Mouse (Mus musculus) heart, adult 11 months (tissue): ENCODE results near the gene Nfat5.
A peak's percentile ranks its signal among the peaks of the same experiment; 100 is the strongest.

Experiments used
- DNase-seq: peaks from one replicate; pipeline ENCODE4 v3.0.0; 2022

Nfat5 gene

GRCm38 (mm10) chr8:107292928-107293601 lies at the start of gene Nfat5:
Nfat5 (plus strand) TSS chr8:107293470.
- peak; percentile 99 for DNase-seq

- no peak for DNase-seq
Measured at GRCm38 (mm10) chr8:107244218-107244617, 49.1 kb upstream of the Nfat5 start.

DNA sequence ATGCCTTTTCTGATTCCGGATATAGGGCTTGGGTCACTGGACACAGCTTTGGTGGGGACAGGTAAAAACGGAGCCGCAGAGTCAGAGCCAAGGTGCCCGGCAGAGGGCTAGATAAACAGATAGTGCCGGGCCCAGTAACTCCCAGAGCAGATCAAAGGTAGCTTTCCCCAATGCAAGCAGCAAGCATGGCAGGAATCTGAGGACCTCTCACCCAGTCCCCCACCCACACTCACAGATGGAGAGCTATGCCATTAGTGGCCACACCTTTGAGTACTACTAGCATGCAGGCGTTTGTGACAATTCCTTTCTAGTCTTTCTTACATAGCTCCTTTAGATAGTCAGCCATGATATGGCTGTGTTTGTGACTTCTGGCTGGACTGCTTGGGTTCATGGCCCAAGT lies 44.8 kb upstream of the Nfat5 start:
- no peak for DNase-seq

DNA sequence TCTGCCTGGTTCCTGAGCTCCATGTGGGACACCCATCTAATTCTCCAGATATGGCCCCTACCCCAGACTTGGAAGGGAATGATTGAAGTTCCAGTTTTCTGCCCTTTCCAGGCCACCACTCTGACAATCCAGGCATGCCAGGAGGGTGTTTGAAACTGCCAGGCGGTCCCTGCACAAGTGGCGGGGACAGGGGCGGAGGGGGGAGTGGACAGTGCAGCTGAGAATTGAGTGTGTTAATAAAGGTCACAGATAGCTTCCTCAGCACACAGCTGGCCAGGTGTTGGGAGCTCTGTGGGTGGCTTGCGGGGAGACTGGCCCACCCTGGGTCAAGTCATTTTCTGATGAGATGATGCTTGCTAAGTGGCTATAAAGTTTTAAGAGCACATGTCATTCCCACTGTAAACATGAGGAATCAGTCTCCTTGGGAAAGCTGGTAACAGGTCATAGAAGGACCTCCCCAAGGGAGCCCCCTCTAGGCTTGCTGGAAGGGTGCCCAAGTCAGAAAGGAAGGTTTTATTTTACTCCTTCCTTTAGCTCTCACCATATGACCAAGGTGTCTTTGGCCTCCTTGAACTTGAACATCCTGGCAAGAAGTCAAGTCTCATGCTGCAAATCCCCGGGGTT lies 41.7 kb upstream of the Nfat5 start:
- peak; percentile 78 for DNase-seq

DNA sequence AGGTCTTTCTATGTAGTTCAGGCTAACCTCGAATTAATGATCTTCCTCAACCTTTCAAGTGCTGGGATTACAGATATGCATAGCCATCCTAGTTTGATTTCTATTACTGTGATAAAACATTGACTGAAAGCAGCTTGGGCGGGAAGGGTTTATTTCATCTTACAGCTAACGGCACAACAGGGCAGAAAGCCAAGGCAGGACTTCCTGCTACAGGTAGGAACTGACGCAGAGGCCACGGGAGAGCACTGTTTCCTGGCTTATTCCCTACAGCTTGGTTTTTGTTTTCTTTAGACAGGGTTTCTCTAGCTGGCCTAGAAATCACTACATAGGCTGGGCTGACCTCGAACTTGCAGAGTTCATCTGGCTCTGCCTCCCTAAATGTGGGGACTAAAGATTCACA lies 40.1 kb upstream of the Nfat5 start:
- peak; percentile 86 for DNase-seq

DNA sequence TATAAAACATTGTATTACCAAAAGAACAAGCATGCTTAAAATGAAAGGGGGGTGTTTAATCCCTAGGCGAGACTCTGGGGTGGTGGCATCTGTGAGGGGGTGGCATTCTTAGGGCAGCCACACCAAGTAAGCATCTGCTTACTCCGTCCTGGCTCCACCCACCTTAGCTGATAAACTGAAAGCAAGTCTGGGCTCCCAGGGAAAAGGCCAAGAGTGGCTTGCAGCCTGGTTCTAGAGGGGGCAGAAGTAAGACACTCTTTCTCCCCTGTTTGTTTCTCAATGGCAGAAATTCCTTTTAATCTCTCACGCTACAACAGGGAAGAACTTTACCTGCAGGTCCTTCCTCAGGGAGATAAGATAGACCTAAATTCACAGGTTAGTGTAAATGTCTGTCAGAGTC lies 38.9 kb upstream of the Nfat5 start:
- DNase-seq: peak; percentile 94

DNA sequence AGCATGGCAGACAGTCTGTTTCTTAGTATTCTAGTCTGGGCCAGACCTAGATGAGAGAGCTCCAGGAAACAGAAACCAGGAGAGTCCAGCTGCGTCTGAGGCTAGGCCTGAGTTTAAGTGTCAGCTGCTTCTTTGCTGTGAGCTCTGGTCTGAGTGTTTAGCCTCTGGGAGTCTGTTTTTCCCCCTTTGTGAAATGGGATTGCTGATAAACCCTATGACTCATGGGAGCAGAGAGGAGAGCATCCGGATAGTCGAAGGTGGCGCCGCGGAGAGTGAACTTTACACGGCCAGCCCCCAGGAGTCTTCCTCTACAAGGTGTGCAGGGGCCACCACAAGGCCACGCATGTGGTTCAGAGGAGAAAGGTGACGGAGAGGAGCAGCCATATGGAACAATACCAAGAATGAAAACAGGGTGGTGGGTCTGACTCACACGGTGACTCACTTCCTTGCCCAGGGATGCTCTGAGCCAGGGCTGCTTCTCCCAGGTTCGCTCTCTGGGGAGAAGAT lies 38.3 kb upstream of the Nfat5 start:
- peak; percentile 95 for DNase-seq

GRCm38 (mm10) chr8:107257223-107257622 lies 36.0 kb upstream of the Nfat5 start:
- DNase-seq: peak; percentile 53

DNA sequence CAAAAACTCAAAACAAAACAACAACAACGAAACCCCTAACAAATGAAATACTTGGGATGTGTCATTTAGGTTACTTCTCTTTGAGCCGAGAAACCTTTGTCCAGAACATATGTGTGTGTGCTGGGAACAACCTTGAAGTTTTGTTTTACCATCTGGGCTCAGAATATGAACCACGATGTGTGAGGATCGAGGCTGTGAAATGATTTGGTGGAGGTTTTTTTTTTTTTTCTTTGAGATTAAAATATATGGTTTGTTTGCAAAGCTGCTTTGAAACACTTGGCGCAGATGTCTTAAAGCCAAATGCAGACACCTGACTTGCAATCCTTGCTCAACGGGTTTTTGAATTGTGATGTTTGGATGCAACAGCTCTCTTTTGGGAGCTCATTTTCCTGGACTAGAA lies 33.1 kb upstream of the Nfat5 start:
- DNase-seq: peak; percentile 53

DNA sequence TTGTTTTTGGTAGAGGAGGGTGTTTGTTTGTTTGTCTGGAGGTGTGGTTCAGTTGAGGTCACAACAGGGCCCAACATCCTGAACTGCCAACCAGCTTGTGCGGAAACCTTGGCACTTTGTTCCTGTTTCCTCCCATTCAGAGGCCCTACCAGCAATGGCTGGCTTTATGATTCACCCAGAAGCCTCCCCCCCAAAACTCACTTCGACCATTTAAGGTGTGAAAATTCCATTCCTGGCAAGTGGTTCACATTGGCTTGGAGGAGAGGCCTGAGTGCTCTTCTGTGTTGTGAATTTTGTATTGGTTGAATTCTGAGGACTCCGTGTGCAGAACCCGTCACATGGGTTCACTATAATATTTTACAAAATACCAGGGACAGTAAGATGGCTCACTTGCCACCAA lies 32.1 kb upstream of the Nfat5 start:
- DNase-seq: peak; percentile 79

GRCm38 (mm10) chr8:107262046-107262705 lies 31.1 kb upstream of the Nfat5 start:
- peak; percentile 54 for DNase-seq

- peak; percentile 88 for DNase-seq
Measured at GRCm38 (mm10) chr8:107265811-107266210, 27.5 kb upstream of the Nfat5 start.

DNA sequence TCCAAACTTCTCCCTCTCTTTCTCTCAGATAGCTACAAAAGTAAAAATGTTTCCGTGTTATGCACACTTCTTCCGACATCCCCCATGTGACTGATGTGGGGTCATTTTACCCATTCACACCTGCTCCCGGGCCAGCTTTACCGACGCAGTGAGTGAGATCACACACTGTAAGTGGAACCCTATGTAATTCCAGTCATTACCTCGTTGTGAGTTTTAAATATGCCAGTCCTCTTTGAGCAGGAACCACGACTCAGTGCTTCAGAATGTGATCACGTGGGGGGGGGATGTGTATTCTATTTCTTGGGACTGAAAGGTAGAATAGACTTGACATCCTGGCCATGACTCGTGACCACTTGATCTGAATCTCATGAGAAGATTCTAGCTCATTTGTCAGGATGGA lies 24.8 kb upstream of the Nfat5 start:
- DNase-seq: peak; percentile 71

- DNase-seq: peak; percentile 22
Measured at GRCm38 (mm10) chr8:107269191-107269590, 24.1 kb upstream of the Nfat5 start.

DNA sequence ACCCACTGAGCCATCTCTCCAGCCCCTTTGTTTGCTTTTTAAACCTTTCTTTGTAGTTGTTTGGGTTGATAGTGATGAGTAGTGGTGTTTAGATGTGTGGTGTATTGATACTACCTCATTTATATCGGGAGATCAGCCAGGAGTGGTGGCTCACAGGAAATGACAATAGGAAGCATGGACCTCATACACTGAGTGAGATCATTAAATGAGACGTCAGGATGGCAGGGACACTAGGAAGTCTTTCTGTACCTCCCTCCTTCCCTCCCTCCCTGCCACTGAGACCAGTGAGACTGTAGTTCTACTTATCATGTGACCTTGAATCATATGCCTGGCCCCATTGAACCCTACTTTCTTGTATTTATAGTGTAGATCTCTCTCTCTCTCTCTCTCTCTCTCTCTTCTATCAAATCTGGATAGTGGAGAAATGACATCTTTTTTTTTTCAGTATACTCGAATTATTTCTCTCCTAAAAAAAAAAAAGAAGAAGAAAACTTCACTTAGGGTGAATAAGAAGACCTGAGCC lies 23.6 kb upstream of the Nfat5 start:
- peak; percentile 66 for DNase-seq

DNA sequence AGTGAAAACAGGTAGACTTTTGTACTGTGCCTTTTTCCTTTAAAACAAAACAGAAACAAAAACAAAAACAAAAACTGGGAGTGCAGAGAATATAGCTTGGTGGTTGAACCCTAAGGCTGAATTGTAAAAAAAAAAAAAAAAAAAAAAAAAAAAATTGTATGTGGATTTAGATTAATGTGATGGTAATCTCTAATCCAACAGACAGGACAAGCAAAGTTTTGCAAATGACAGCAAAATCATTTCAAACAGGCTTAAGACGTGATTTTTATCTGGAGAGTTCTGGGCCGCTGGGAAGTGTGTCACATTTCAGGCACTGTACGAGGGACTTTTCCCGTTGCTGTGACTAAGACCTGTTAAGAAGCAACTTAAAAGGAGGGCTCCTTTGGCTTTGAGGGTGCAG lies 23.0 kb upstream of the Nfat5 start:
- no peak for DNase-seq

DNA sequence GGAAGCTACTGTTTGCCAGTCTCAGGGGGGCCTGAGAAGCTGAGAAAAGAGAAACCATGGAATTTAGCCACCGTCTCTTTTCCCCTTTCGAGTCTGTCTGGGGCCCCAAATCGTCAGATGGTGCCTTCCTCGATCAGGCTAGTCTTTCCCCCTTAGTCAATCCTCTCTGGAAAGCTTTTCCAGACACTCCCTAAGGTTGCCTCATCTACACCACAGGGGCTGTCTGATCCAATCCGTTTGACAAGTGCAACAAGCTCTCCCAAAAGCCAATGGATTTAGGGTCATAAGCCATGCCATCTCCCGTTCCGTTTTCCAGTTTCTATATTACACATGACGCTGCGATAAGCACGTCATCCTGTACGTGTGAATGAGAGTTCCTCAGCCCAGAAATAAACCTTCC lies 22.5 kb upstream of the Nfat5 start:
- no peak for DNase-seq

DNA sequence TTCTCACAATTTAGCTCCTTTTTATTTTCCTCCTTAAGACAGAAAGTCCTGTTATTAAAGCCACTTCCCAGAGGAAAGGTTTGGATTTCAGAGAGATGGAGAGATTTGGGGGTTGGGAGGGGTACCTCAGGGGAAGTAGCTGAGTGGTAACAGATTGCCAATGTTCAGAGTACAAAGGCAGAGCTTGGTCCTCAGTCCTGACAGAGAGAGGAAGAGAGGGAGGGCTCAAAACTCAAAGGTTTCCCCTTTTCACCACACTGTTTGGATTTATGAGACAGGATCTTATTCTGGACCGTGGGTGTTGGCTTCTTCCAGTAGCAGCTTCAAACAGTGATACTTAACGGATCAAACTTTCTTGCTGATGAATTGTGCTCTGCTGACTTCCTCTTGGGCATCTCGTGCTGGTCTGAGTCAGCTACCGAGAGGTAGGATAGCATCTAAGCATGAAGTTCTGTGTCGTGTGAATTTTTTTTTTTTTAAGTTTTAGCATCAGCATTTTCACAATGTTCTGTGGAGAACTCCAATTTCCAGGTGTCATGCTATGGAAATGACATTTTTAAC lies 15.9 kb upstream of the Nfat5 start:
- peak; percentile 46 for DNase-seq

DNA sequence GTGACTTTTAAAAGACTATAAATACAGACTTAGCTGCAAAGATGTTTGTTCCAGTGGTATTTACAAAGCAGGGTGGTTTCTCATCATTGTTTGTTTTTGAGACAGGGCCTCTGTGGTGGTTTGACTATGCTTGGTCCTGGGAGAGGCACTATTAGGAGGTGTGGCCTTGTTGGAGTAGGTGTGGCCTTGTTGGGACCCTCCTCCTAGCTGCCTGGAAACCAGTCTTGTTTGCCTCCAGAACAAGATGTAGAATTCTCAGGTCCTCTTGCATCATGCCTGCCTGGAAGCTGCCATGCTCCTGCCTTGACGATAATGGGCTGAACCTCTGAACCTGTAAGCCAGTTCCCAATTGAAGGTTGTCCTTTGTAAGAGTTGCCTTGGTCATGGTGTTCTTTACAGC lies 14.7 kb upstream of the Nfat5 start:
- peak; percentile 51 for DNase-seq

DNA sequence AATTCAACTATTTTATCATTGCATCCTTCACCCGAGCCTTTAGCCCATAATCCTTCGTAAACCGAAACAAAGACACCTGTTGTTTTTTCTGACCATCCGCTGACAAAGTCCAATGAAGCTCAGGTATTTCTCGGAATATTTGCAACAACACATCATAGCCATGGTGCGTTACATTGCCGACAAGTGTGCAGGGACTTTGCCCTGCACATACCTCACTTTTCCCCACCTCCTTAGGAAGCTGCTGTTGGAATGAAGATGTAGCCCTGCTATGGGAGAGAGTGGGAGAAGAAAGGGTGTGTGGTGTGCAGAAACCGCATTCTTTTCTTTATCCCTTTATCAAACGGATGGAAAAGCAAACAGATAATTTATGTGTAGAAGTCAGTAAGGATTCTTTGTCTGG lies 6.6 kb upstream of the Nfat5 start:
- peak; percentile 10 for DNase-seq

DNA sequence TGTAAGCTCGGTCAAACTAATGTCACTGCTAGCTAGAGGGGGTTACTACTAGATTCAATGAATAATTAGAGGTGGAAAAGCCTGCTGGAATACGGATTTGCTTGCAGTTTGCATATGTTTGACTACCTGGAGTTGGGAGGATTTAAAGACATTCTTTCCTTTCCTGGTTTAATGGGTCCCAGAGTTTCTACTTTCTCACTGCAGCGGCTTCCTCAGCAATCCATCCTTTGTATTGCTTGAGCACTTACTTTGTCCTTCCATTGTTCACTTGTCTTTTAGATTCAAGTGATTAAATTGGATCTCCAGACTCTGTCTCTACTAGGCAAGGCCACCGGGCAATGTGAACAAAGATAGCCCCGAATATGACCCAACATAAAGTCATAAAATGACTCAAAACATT lies 5.7 kb upstream of the Nfat5 start:
- DNase-seq: peak; percentile 29

- DNase-seq: no peak
Measured at GRCm38 (mm10) chr8:107291171-107291601, 2.1 kb upstream of the Nfat5 start.

DNA sequence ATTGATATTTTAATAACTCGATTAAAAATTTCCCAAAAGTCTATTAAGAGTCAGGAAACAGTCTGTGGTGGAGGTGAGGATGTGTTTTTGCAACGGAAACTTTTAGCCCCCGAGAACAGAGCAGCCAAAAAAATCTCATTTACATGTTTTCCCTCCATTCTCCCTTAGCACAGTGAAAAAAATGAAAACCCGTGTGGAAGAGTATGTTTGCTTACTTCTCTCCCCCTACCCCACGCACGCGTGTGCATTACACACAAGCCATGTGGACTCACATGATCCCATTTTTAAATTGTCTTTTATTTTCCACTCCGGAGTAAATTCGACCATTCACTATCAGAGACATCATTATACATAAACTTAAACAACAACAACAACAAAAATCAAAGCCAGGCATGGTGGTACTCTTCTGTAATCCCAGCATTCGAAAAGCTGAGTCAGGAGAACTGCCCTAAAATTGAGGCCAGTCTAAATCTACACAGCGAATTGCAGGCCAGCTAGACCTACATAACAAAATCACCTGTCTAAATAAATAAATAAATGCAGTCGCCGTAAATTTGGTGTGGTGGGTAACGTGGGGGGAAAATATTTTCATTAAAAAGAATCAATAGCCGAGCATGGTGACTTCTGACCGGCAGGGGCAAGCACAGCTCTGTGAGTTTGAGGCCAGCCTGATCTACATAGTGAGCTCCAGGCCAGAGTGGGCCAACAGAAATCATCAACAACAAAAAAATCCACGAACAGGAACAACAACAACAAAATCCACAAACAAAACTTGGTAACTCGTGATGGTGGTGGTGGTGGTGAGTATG lies 947 bp upstream of the Nfat5 start:
- DNase-seq: no peak
